Mouse (Mus musculus) lung, postnatal 10 days (tissue): ENCODE measurements around the gene Ccl17.

Experiments used
- DNase-seq: peaks from one replicate; pipeline ENCODE4 v3.0.0; 2021

Gene Ccl17

GRCm38 (mm10) chr8:94789256-94789955 is 20.8 kb upstream of the Ccl17 start:
- no peak for DNase-seq

- DNase-seq: no peak
These were observed 15.9 kb upstream of the Ccl17 start for GRCm38 (mm10) chr8:94794368-94794767.

DNA sequence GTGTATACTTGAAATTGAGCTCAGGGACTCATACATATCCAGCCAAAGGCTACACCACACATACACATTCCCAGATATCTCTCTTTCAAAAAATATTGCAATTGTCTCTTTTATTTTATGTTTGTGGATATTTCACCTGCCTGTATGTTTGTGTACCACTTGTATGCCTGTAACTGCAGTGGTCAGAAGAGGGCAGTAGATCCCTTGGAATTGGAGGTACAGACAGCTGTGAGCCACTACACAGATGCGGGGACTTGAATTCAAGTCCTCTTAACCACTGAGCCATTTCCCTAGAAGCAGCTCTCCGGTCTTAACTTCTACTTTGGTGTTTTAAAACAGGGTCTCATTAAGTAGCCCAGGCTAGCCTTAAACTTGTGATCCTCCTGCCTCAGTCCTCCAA is 15.5 kb upstream of the Ccl17 start:
- no peak for DNase-seq

- DNase-seq: peak; percentile 52
These were observed 9.8 kb upstream of the Ccl17 start for GRCm38 (mm10) chr8:94800278-94800968.

- peak; percentile 75 for DNase-seq
These were observed 8.8 kb upstream of the Ccl17 start for GRCm38 (mm10) chr8:94801293-94802095.

DNA sequence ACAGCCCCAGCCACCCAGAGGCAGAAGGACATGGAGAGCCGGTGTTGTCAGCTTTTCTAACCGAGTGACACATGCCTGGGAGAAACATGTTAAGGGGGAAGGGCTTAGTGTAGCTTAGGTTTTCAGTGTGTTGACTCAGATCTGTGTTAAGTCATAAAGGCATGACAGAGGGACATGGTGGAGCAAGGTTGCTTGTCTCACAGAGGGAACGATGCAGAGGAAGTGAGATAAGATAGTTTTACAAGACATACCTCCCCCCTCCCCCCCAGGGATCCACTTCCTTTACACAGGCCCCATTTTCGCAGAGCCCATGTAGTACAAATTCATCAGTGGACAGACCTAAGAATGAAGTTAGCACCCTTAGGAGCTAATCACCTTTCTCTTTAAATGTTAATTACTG is 7.9 kb upstream of the Ccl17 start:
- no peak for DNase-seq

- no peak for DNase-seq
These were observed 6.7 kb upstream of the Ccl17 start for GRCm38 (mm10) chr8:94803551-94803950.

DNA sequence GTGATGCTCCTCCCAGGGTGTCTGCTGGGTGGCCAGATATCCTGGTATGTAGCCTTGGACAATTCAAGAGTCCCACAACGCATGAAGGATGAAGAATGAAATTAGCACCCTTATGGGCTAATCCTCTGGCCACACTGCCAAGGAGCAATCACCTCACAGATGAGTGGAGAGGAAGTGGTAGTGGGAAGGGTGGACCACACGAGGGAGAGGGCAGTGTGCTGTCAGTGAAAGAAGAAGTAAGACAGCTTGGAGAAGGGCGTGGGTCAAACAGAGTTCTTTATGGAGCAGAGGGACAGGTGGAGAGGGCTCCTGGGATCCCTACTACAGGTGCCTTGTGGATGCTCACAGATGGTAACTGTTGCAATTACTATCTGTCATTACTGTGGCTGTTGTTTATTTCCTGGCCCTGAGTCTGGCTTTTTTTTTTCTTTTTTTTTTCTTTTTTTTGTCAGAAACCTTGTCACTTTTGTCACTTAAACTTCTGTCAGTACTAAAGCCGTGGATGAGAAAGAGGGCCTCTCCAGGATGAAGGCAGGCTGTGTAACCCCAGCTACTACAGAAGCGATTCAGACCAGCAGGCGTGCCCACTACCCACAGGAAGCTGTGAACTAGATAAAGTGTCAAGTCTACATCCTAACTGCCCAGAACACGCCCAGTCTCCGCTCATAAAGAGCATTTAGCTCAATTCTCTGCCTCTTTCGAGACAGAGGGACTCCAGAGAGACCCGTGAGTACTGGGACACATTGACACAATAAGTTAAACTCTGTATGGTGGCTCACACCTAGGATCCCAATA is 5.5 kb upstream of the Ccl17 start:
- no peak for DNase-seq

- DNase-seq: no peak
These were observed 4.4 kb upstream of the Ccl17 start for GRCm38 (mm10) chr8:94805811-94806210.

GRCm38 (mm10) chr8:94807506-94807905 is 2.7 kb upstream of the Ccl17 start:
- DNase-seq: no peak

- no peak for DNase-seq
These were observed 1.9 kb upstream of the Ccl17 start for GRCm38 (mm10) chr8:94808372-94808771.

DNA sequence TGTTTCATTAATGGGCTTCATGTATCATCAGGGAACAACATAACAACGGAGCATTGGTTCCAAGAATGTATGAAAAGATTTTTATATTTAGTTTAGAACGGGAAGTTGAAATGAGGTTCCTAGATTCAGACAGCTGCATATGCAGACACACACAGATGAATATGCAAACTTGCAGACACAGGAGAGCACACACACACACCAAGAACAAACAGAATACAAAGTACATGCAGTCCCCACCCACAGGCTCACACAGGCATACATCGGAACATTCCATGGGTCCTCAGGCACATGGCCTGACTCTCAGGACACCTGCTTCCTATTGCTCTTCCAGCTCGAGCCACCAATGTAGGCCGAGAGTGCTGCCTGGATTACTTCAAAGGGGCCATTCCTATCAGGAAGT is 602 bp downstream of the Ccl17 start:
- DNase-seq: no peak

DNA sequence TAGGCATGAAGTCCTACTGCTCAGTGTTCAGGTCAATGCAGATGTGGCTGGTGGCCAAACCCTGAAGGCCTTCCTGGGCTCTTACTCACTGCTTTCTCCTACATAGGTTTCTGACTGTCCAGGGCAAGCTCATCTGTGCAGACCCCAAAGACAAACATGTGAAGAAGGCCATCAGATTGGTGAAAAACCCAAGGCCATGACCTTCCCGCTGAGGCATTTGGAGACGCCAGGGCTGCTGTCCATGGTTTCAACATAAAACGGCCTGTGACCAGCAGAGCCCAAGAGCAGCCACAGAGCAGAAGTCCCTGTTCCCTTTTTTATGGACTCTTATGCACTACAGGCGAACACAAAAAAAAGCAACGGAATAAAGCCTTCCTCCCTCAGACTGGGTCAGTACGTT is 1.4 kb downstream of the Ccl17 start:
- no peak for DNase-seq

GRCm38 (mm10) chr8:94812645-94813098 is 2.4 kb downstream of the Ccl17 start:
- peak; percentile 90 for DNase-seq

GRCm38 (mm10) chr8:94814556-94814955 is 4.3 kb downstream of the Ccl17 start:
- DNase-seq: peak; percentile 47

DNA sequence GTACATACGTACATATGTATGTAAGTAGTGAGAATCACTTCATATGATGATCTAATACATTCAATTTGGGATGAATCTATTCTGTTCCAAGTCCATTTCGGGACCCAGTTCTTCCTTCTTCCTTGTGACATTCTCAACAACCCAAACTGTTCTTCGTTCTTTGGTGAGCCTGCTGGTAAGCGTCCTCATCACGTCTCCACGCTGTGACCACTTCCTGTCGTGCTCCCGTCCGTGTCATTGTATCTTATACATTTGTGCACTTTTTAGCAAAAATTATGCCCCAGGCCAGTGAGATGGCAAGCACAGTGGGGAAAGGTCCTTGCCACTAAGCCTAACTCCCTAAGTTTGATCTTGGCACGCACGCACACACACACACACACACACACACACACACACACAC is 7.7 kb downstream of the Ccl17 start:
- no peak for DNase-seq

GRCm38 (mm10) chr8:94819671-94820179 is 9.5 kb downstream of the Ccl17 start:
- no peak for DNase-seq

- no peak for DNase-seq
These were observed 10.3 kb downstream of the Ccl17 start for GRCm38 (mm10) chr8:94820553-94820952.

DNA sequence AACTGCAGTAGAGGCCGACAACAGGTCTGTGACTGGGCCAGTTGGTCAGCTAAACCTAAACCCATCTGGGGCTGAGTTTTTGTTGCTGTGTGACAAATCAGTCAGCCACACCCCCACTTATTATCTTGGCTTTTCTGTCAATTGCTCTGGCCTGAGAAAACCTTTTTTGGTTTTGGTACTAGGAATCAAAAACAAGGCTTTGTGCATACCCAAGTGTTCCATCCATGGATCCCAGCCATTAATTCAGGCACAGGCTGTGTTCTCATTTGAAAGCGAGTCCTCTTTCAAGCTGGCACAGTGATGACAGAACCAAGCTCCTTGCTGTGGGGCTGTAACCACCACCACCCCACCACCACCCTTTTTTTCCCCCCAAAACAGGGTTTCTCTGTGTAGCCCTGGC is 11.1 kb downstream of the Ccl17 start:
- no peak for DNase-seq

- DNase-seq: peak; percentile 79
These were observed 12.6 kb downstream of the Ccl17 start for GRCm38 (mm10) chr8:94822637-94823560.

GRCm38 (mm10) chr8:94825170-94825569 is 14.9 kb downstream of the Ccl17 start:
- DNase-seq: no peak

- DNase-seq: no peak
These were observed 16.0 kb downstream of the Ccl17 start for GRCm38 (mm10) chr8:94826210-94826609.
